Mouse (Mus musculus) thymus, adult 2 months (tissue): ENCODE results near the gene Sowaha.

Experiments
- CTCF ChIP-seq: fragments of 200-500 bp; IDR thresholded peaks from 2 replicates; pipeline ENCODE4 v1.5.1; 2012; ENCODE audit warnings: mild to moderate bottlenecking, control low read depth, low read length, moderate library complexity, borderline replicate concordance; ENCODE audit not compliant: control insufficient read depth, poor library complexity, insufficient read depth; ENCODE audit errors: extremely low read depth
- POLR2A ChIP-seq: fragments of 200-500 bp; IDR thresholded peaks from 2 replicates; pipeline ENCODE4 v1.6.1; 2012; ENCODE audit warnings: mild to moderate bottlenecking, low read length, control low read depth, moderate library complexity; ENCODE audit not compliant: control insufficient read depth, poor library complexity, insufficient read depth; ENCODE audit errors: extremely low read depth

DNA sequence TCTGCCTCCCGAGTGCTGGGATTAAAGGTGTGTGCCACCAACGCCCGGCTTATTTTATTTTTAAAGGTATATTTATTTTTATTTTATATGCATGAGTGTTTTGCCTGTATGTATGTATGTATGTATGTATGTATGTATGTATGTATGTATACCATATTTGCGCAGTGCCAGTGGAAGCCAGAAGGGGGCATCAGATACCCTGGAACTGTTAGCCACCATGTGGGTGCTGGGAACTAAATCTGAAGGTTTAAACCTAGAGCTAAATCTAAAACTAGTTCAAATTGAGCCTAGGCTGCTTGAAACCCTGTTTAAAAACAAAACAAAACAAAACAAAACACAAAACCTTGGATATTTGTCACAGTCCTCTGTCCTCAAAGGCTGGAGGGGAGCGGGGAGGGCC lies 8.9 kb upstream of the Sowaha start:
- TF ChIP-seq CTCF = no peak
- TF ChIP-seq POLR2A = no peak
